Mouse (Mus musculus): Measurements from ENCODE around the gene Zkscan5.
A peak's percentile ranks its signal among the peaks of the same experiment; 100 is the strongest.
"Not testable (repeated sequence)": the region's sequence is repeated elsewhere in the genome, so short reads cannot be mapped to it uniquely, and the experiment has no call there.

Zkscan5 gene

DNA sequence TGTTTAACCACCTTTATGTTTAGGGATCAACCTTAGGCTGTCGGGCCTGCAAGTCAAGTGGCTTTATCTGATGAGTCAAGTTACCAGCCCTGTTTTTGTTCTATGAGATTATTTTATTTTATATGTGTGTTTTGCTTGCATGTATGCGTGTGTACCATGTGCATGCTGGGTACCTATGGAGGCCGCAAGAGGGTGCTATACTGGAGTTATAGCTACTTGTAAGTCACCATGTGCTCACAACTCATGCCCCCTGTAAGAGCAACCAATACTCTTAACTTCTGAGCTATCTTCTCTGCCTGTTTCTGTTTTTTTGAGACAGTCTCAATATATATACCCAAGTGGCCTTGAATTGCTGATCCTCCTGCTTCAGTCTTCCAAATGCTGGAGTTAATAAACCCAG lies 9.1 kb downstream of the Zkscan5 start:
- DNase-seq (ENCODE audit: low spot score): no peak

GRCm38 (mm10) chr5:145214679-145215078 lies 10.3 kb downstream of the Zkscan5 start:
- DNase-seq (ENCODE audit: low spot score): peak; percentile 41

DNA sequence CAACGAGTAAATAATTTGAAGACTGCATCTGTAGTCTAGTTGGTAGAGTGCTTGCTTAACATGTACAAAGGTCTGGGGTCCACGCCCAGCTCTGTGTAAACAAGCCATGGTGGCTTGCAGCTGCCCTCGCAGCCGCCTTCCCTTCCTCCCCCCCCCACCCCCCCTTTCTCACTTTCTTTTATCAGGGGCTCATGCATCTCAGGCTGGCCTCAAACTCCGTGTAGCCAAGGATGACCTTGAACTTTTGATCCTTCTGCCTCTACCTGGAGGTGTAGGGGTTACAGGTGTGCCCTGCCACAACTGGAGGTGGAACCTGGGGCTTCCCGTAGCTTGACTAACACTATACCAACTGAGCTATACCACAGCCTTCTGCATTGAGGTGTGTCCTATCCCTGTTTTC lies 13.4 kb downstream of the Zkscan5 start:
- DNase-seq (ENCODE audit: low spot score): peak; percentile 82

GRCm38 (mm10) chr5:145218206-145218605 lies 13.8 kb downstream of the Zkscan5 start:
- DNase-seq (ENCODE audit: low spot score): peak; percentile 49

DNA sequence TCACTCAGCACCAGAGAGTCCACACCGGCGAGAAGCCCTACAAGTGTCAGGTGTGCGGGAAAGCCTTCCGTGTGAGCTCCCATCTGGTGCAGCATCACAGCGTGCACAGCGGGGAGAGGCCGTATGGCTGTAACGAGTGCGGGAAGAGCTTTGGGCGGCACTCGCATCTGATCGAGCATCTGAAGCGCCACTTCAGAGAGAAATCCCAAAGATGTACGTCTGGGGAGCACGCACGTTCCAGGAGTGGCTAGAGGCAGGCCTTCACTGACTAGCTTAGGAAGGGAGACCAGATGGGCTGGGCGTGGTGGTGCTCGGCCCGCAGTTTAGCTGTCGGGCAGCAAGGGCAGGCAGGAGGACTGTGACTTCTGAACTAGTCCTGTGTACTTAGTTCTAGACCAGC lies 14.3 kb downstream of the Zkscan5 start:
- DNase-seq (ENCODE audit: low spot score): no peak

- peak; percentile 69 for DNase-seq (ENCODE audit: low spot score)
Measured at GRCm38 (mm10) chr5:145219981-145220380, 15.6 kb downstream of the Zkscan5 start.

GRCm38 (mm10) chr5:145222840-145223239 lies 18.5 kb downstream of the Zkscan5 start:
- peak; percentile 60 for DNase-seq (ENCODE audit: low spot score)

- DNase-seq (ENCODE audit: low spot score): no peak
Measured at GRCm38 (mm10) chr5:145223395-145223794, 19.0 kb downstream of the Zkscan5 start.

DNA sequence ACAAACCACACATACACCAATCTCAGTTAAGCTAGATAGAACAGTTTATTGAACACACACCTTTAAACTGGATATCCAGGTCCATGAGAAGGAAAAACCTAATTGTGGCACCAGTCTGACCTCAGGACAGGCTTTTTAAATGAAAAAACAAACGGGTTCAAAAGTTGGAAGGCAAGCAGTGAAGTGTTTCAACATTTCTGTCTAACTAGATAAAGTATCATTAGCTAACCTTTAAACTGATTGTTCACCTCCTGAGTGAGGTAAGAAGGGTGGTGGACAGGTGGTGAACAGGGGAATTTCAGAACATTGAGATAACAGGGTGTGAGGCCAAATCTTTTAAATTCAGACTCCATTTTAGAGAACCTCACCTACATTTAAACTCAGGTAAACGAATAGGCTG lies 22.1 kb downstream of the Zkscan5 start:
- no peak for DNase-seq (ENCODE audit: low spot score)

DNA sequence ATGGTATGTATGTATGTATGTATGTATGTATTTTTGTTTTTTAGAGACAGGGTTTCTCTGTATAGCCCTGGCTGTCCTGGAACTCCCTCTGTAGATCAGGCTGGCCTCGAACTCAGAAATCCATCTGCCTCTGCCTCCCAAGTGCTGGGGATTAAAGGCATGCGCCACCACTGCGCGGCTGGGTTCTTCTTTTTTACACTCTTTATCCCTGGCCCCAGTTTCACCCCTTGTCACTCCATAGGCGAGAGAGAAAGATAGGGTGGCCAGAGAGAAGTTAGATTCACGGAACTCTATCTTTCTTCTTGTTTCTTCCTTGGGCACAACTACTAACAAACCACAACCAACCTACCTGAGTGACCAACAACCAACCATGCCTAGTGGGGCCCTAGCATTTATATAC lies 24.9 kb downstream of the Zkscan5 start:
- not testable (repeated sequence) for DNase-seq (ENCODE audit: low spot score)

DNA sequence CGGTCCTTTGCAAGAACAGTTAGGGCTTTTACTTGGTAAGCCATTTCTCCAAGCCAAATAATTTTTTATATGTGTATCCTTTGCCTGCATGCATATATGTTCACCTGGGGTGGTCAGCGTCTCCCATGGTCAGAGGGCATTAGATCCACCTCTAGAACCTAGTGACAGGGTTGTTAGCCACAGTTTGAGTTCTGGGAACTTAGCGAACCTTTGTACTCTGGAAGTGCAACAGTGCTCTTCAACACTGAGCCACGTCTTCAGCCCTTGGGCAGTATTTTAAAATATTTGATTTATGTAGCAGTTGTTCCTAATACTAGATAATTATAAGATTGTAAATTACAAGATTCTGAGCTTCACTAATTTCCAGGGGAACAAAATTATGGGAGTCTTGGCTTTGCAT lies 26.3 kb downstream of the Zkscan5 start:
- DNase-seq (ENCODE audit: low spot score): peak; percentile 40

DNA sequence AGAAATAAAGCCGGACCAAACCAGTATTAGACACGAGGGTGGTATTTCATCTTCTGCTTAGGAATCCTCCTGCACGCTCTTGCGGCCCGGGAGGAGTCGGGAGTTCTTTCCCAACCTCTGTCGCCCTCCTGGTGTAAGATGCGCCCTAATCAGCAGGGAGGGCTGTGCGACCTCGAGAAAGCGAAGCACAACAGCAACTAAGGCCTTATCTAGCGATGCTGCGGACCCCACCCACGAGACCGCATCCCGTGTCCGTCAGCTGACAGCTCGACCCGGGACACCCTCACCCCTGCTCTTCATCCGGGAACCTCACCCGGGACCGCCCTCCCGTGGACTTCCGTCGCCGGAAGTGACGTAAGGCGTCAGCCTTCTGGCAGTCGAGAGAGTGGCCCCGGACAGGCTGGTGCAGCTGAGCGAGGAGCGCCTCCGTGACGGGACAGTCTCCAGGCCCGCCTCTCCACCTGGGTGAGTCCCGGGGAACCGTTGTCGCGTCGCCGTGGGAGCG lies 27.1 kb downstream of the Zkscan5 start, which contains the start of gene Zfp655:
Zfp655 (plus strand) TSS at position 349 of the 505 bp plus-strand sequence.
- DNase-seq (ENCODE audit: low spot score): peak; percentile 98

GRCm38 (mm10) chr5:145231893-145232411 lies 27.6 kb downstream of the Zkscan5 start:
- DNase-seq (ENCODE audit: low spot score): no peak

GRCm38 (mm10) chr5:145234636-145235035 lies 30.3 kb downstream of the Zkscan5 start:
- no peak for DNase-seq (ENCODE audit: low spot score)

DNA sequence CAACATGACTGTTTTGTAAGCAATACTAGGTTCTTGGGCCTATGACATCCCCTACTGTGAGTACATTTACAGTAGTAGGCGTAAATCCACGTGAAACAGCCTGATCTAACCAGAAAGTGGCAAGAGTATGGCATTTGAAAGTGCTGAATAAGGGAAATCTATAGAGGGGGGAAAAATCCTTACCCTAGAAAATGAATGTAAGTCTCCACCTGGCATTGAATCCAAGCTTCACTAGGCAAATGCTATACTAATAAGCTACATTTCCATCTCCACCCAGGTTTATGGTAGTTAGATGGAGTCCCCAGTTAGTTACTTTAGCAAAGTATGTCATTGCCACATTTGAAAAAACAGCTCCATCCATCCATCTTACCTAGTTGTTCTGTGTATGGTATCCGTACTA lies 45.2 kb downstream of the Zkscan5 start:
- no peak for DNase-seq (ENCODE audit: low spot score)
